Mouse (Mus musculus) CH12.LX (cell line): ENCODE measurements around the gene Trmo. TPM values are rescaled to one million over a fixed set of nuclear protein-coding genes. Genes with fewer than 3 reads are reported as not detected.

Experiments
- DNase-seq: peaks from one replicate; pipeline ENCODE4 v3.0.0-alpha.2; 2013; ENCODE audit errors: extremely low read depth
- H3K27ac ChIP-seq: 2 replicates; pipeline ENCODE4 v1.5.1; 2012; ENCODE audit warnings: low read depth, mild to moderate bottlenecking, control low read depth, moderate library complexity; ENCODE audit not compliant: insufficient read depth
- H3K27me3 ChIP-seq: replicated peaks from 2 replicates; pipeline ENCODE3; 2012; ENCODE audit warnings: inconsistent platforms
- H3K36me3 ChIP-seq, 2 experiments: replicated peaks in 1 of 2; 2 replicates each; pipeline versions ENCODE3 to v1.6.1; 2012; ENCODE audit warnings: inconsistent platforms in 1 of 2, low read length in 1 of 2, mild to moderate bottlenecking in 1 of 2, mixed read lengths in 1 of 2, moderate library complexity in 1 of 2; ENCODE audit not compliant: control insufficient read depth in 1 of 2, insufficient read depth in 1 of 2
- H3K4me1 ChIP-seq, 2 experiments: 2 replicates each; pipeline ENCODE4 v1.6.1; 2012; ENCODE audit warnings: inconsistent platforms in 1 of 2, moderate library complexity in 1 of 2; ENCODE audit not compliant: insufficient read depth in 2 of 2, control insufficient read depth in 1 of 2
- H3K4me2 ChIP-seq: 2 replicates; pipeline ENCODE4 v1.6.1; 2012; ENCODE audit warnings: low read depth, mild to moderate bottlenecking, control low read depth; ENCODE audit not compliant: poor library complexity, insufficient read depth, severe bottlenecking
- H3K4me3 ChIP-seq, 3 experiments: fragments of 150-350 bp in 1 of 3; sonication (generic) in 1 of 3; replicated peaks in 1 of 3; 2 replicates each; pipeline versions ENCODE3 to v1.5.1; 2011 to 2012; ENCODE audit warnings: low read depth in 2 of 3, low read length in 2 of 3, mild to moderate bottlenecking in 2 of 3, moderate library complexity in 2 of 3, control low read depth in 1 of 3, improper control_type of control experiment in 1 of 3, inconsistent platforms in 1 of 3, mixed read lengths in 1 of 3; ENCODE audit not compliant: poor library complexity in 1 of 3
- H3K79me2 ChIP-seq: replicated peaks from 2 replicates; pipeline ENCODE4 v1.6.1; 2012; ENCODE audit warnings: mild to moderate bottlenecking, moderate library complexity; ENCODE audit not compliant: control insufficient read depth, poor library complexity, insufficient read depth, severe bottlenecking; ENCODE audit errors: extremely low read depth
- H3K9ac ChIP-seq: 2 replicates; pipeline ENCODE4 v1.6.1; 2012; ENCODE audit warnings: low read depth, mild to moderate bottlenecking, control low read depth, moderate library complexity; ENCODE audit not compliant: insufficient read depth
- H3K9me3 ChIP-seq: replicated peaks from 2 replicates; pipeline ENCODE3; 2012; ENCODE audit warnings: low read length, inconsistent platforms, mixed read lengths
- CHD1 ChIP-seq: IDR thresholded peaks from 2 replicates; pipeline ENCODE4 v1.6.1; 2012; ENCODE audit warnings: low read depth, low read length, improper control_type of control experiment, inconsistent platforms
- CTCF ChIP-seq, 2 experiments: IDR thresholded peaks in 1 of 2; conservative IDR thresholded peaks in 1 of 2; 2 replicates each; pipeline ENCODE4 v1.5.1; 2011 to 2012; ENCODE audit warnings: low read depth in 2 of 2, low read length in 2 of 2, improper control_type of control experiment in 1 of 2, inconsistent platforms in 1 of 2, mild to moderate bottlenecking in 1 of 2, moderate library complexity in 1 of 2
- EP300 ChIP-seq: IDR thresholded peaks from 2 replicates; pipeline ENCODE4 v1.6.1; 2011; ENCODE audit warnings: low read length, improper control_type of control experiment
- ETS1 ChIP-seq: conservative IDR thresholded peaks from 2 replicates; pipeline ENCODE4 v1.6.1; 2012; ENCODE audit warnings: low read depth, mild to moderate bottlenecking, inconsistent platforms, low read length, improper control_type of control experiment, moderate library complexity
- JUN ChIP-seq: IDR thresholded peaks from 2 replicates; pipeline ENCODE4 v1.6.1; 2011; ENCODE audit warnings: low read depth, mild to moderate bottlenecking, low read length, improper control_type of control experiment, moderate library complexity; ENCODE audit not compliant: insufficient read depth
- JUND ChIP-seq: conservative IDR thresholded peaks from 2 replicates; pipeline ENCODE4 v1.6.1; 2011; ENCODE audit warnings: low read depth, low read length, improper control_type of control experiment
- KAT2A ChIP-seq: IDR thresholded peaks from 2 replicates; pipeline ENCODE4 v1.6.1; 2012; ENCODE audit warnings: low read length, improper control_type of control experiment, inconsistent platforms; ENCODE audit not compliant: insufficient replicate concordance
- MEF2A ChIP-seq: IDR thresholded peaks from 2 replicates; pipeline ENCODE4 v1.6.1; 2014; ENCODE audit warnings: low read depth, mild to moderate bottlenecking, inconsistent platforms, low read length, improper control_type of control experiment, borderline replicate concordance
- NRF1 ChIP-seq: IDR thresholded peaks from 2 replicates; pipeline ENCODE4 v1.6.1; 2014; ENCODE audit warnings: low read depth, mild to moderate bottlenecking, inconsistent platforms, low read length, improper control_type of control experiment, moderate library complexity
- PAX5 ChIP-seq: IDR thresholded peaks from 2 replicates; pipeline ENCODE4 v1.6.1; 2012; ENCODE audit warnings: low read length, inconsistent platforms, mixed read lengths
- POLR2A ChIP-seq: IDR thresholded peaks from 2 replicates; pipeline ENCODE4 v1.6.1; 2011; ENCODE audit warnings: low read depth, mild to moderate bottlenecking, improper control_type of control experiment, low read length
- RCOR1 ChIP-seq: conservative IDR thresholded peaks from 2 replicates; pipeline ENCODE4 v1.6.1; 2012; ENCODE audit warnings: low read depth, mild to moderate bottlenecking, inconsistent platforms, low read length, improper control_type of control experiment
- TBP ChIP-seq: conservative IDR thresholded peaks from 2 replicates; pipeline ENCODE4 v1.6.1; 2011; ENCODE audit warnings: low read depth, low read length, improper control_type of control experiment
- TCF12 ChIP-seq: IDR thresholded peaks from 2 replicates; pipeline ENCODE4 v1.6.1; 2014; ENCODE audit warnings: low read depth, mild to moderate bottlenecking, inconsistent platforms, low read length, improper control_type of control experiment
- UBTF ChIP-seq: IDR thresholded peaks from 2 replicates; pipeline ENCODE4 v1.6.1; 2012; ENCODE audit warnings: low read depth, mild to moderate bottlenecking, inconsistent platforms, low read length, improper control_type of control experiment, moderate library complexity
- USF1 ChIP-seq: IDR thresholded peaks from 2 replicates; pipeline ENCODE4 v1.6.1; 2014; ENCODE audit warnings: low read depth, mild to moderate bottlenecking, inconsistent platforms, low read length, improper control_type of control experiment
- ZC3H11A ChIP-seq: IDR thresholded peaks from 2 replicates; pipeline ENCODE4 v1.6.1; 2012; ENCODE audit warnings: low read depth, mild to moderate bottlenecking, inconsistent platforms, low read length, improper control_type of control experiment
- ZNF384 ChIP-seq: IDR thresholded peaks from 2 replicates; pipeline ENCODE4 v1.6.1; 2012; ENCODE audit warnings: low read depth, low read length, improper control_type of control experiment, inconsistent platforms
- dilution Hi-C: fragments of 300-500 bp; cut with MboI; formaldehyde crosslinking; loops from 2 replicates; pipeline ENCODE4 v1.14.3; 2020; ENCODE audit warnings: low sequenced_read_pairs; ENCODE audit not compliant: extremely low pct_unique_long_range_greater_than_20kb, extremely low pct_ligation_motif_present
- in situ Hi-C: fragments of 300-500 bp; cut with MboI; formaldehyde crosslinking; loops from 3 replicates; pipeline ENCODE4 v1.14.3; 2019; ENCODE audit warnings: low sequenced_read_pairs, low pct_ligation_motif_present, low pct_unique_long_range_greater_than_20kb, mixed read lengths
- polyA plus RNA-seq: library from polyadenylated mRNA; unstranded; fragments of >175 nt; gene quantifications from 2 replicates; pipeline ENCODE4 v1.2.1, GENCODE M21; 2012; ENCODE audit warnings: low read depth; ENCODE audit not compliant: insufficient read length
- total RNA-seq, 2 experiments: library from RNA; depleted of rRNA; stranded (reverse); fragments of 300-350 nt in 1 of 2; fragments of >200 nt in 1 of 2; gene quantifications; 2 replicates each; pipeline ENCODE4 v1.2.3; 2012 to 2014

Gene Trmo
- total and polyA plus RNA-seq, 3 experiments = 15.4 to 27.0 (median 18.8) TPM

DNA sequence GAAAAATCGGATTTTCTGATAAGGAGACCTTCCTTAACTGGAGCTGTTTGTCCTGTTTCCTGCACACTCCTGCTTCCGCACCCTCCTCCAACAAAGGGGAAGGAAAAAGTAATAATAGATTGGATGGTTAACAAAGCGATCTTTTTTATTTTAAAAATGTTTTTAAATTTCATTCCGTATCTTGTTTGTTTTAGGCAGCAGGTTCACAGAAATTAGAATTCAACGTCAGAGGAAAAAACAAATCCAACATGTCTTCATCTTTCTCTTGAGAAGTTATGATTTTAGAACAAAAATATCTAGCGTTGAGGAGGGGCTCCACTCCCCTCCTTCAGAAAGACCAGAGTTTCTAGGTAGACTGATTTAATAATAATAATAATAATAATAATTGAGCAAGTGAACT is 43.0 kb downstream of the Trmo start:
- Histone ChIP-seq H3K4me1 (no peaks in the 10 kb centered on the region), H3K9ac (no peak overlapping the region), H3K36me3 (no peaks in the 10 kb centered on the region), H3K4me3 (no peak overlapping the region), H3K27ac (no peak overlapping the region), H3K4me2 (no peak overlapping the region), H3K9me3 (peaks cover 27% of the 10 kb centered on the region), H3K27me3 (no peaks in the 10 kb centered on the region), H3K79me2 (no peaks in the 10 kb centered on the region)
- DNase-seq = no peak
- TF ChIP-seq POLR2A = no peak
- TF ChIP-seq RCOR1 = no peak
- no peak for TF ChIP-seq CTCF (conservative IDR thresholded peaks at IDR 0.05 in 1 of 2, IDR thresholded peaks at IDR 0.05 in 1 of 2; ENCODE audit: low read depth in 2 of 2, low read length in 2 of 2)
- TF ChIP-seq EP300 = no peak
- no peak for TF ChIP-seq ZNF384
- no peak for TF ChIP-seq TCF12
- no peak for TF ChIP-seq UBTF
- no peak for TF ChIP-seq JUN
- no peak for TF ChIP-seq KAT2A
- TF ChIP-seq USF1 = no peak
- no peak for TF ChIP-seq TBP
- no peak for TF ChIP-seq ZC3H11A
- no peak for TF ChIP-seq MEF2A
- in situ Hi-C loops = no loop called here
- dilution Hi-C loops = no loop called here

GRCm38 (mm10) chr4:46345773-46346100 is 43.5 kb downstream of the Trmo start:
- peaks cover 27% of the 10 kb centered on the region for H3K9me3 ChIP-seq
- H3K4me2 ChIP-seq = no peak overlapping the region
- no peak overlapping the region for H3K4me3 ChIP-seq
- TF ChIP-seq MEF2A (no peak), NRF1 (no peak), ETS1 (no peak), JUND (no peak), CHD1 (no peak), PAX5 (no peak)
- TF ChIP-seq, all 38 proteins: peak for 0
- no peaks in the 10 kb centered on the region for H3K36me3 ChIP-seq
- DNase-seq = no peak
- no peak overlapping the region for H3K9ac ChIP-seq
- H3K79me2 ChIP-seq = no peaks in the 10 kb centered on the region
- no peaks in the 10 kb centered on the region for H3K4me1 ChIP-seq
- dilution Hi-C loops = no loop called here
- in situ Hi-C loops = no loop called here
- no peak overlapping the region for H3K27ac ChIP-seq
- no peaks in the 10 kb centered on the region for H3K27me3 ChIP-seq
